Mouse (Mus musculus) gastrocnemius, adult 8-10 months (tissue): Measurements from ENCODE around the gene Gm572. TPM values are rescaled to one million over a fixed set of nuclear protein-coding genes. Genes with fewer than 3 reads are reported as not detected.

ENCODE experiments used
- DNase-seq, 2 experiments: peaks; one replicate each; pipeline ENCODE4 v3.0.0; 2022; ENCODE audit warnings: low spot score in 2 of 2
- total RNA-seq, 4 experiments: library from RNA; stranded (reverse); gene quantifications; 2 replicates each; pipeline ENCODE4 v1.2.4; 2022

Gm572 gene
- total RNA-seq, 4 experiments from 2014 or later: 7.3 to 9.2 (median 8.8) TPM

- no peak for DNase-seq
Measured at GRCm38 (mm10) chr4:148663326-148663725, 20.2 kb downstream of the Gm572 start.

- DNase-seq: no peak
Measured at GRCm38 (mm10) chr4:148664021-148664420, 20.9 kb downstream of the Gm572 start.

- peak; percentile 35 to 50 for DNase-seq
Measured at GRCm38 (mm10) chr4:148667006-148667755, 24.1 kb downstream of the Gm572 start.

- DNase-seq: no peak
Measured at GRCm38 (mm10) chr4:148671230-148671947, 28.3 kb downstream of the Gm572 start.

GRCm38 (mm10) chr4:148675043-148675442, 31.9 kb downstream of the Gm572 start:
- no peak for DNase-seq

GRCm38 (mm10) chr4:148676188-148676960, 33.3 kb downstream of the Gm572 start:
- DNase-seq: no peak

GRCm38 (mm10) chr4:148676961-148677637, 34.0 kb downstream of the Gm572 start:
- no peak for DNase-seq

- DNase-seq: no peak
Measured at GRCm38 (mm10) chr4:148678105-148678504, 35.0 kb downstream of the Gm572 start.

- no peak for DNase-seq
Measured at GRCm38 (mm10) chr4:148680505-148681067, 37.5 kb downstream of the Gm572 start.

- DNase-seq: no peak
Measured at GRCm38 (mm10) chr4:148681429-148681828, 38.3 kb downstream of the Gm572 start.

GRCm38 (mm10) chr4:148682961-148683360, 39.8 kb downstream of the Gm572 start:
- no peak for DNase-seq

- DNase-seq: no peak
Measured at GRCm38 (mm10) chr4:148683539-148683938, 40.4 kb downstream of the Gm572 start.

- no peak for DNase-seq
Measured at GRCm38 (mm10) chr4:148686491-148686941, 43.4 kb downstream of the Gm572 start.

GRCm38 (mm10) chr4:148688091-148688490, 45.0 kb downstream of the Gm572 start:
- DNase-seq: no peak

GRCm38 (mm10) chr4:148691185-148691584, 48.1 kb downstream of the Gm572 start:
- DNase-seq: no peak

- DNase-seq: no peak
Measured at GRCm38 (mm10) chr4:148693417-148693959, 50.4 kb downstream of the Gm572 start.

GRCm38 (mm10) chr4:148704756-148705155, 61.6 kb downstream of the Gm572 start:
- DNase-seq: peak in 1 of 2 experiments; percentile 24

- DNase-seq: no peak
Measured at GRCm38 (mm10) chr4:148708836-148709235, 65.7 kb downstream of the Gm572 start.

GRCm38 (mm10) chr4:148710446-148710845, 67.3 kb downstream of the Gm572 start:
- DNase-seq: no peak

GRCm38 (mm10) chr4:148711323-148711722, 68.2 kb downstream of the Gm572 start:
- DNase-seq: no peak

- DNase-seq: no peak
Measured at GRCm38 (mm10) chr4:148712632-148713031, 69.5 kb downstream of the Gm572 start.
